Mouse (Mus musculus) kidney, postnatal 4 days (tissue): ENCODE measurements at regions not wholly inside any gene's neighbourhood (a gene's known extent, or its start where the extent isn't known, plus 50 kb on each side); places are given as distances from the start of the nearest gene placed in this dataset.
A peak's percentile ranks its signal among the peaks of the same experiment; 100 is the strongest.
"Not testable (repeated sequence)": the region's sequence is repeated elsewhere in the genome, so short reads cannot be mapped to it uniquely, and the experiment has no call there.

Experiments
- DNase-seq, 2 experiments: peaks; one replicate each; pipeline ENCODE4 v3.0.0; 2021; ENCODE audit warnings: mixed read lengths in 2 of 2

DNA sequence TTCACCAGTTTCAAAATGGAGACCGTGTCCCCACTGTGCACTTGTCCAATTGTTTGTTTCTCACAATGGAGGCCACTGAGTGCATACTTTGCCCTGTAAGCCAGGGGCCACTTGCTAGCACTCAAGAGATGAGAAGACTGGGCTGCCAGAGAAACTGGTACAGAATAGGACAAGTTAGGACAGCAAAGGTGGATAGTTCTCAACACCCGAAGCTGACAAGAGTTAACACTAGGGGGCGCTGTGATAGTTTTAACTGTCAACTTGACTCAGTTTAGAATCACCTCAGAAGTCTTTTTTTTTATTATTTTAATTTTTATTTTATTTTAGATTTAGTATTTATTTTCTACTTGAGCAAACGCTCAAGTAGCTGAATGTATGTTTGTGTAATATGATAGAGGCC, 188.2 kb upstream of the Asap2 start:
- not testable (repeated sequence) for DNase-seq

- DNase-seq, result not testable (repeated sequence)
Observed at GRCm38 (mm10) chr12:20805466-20805865, 184.8 kb upstream of the Asap2 start.

DNA sequence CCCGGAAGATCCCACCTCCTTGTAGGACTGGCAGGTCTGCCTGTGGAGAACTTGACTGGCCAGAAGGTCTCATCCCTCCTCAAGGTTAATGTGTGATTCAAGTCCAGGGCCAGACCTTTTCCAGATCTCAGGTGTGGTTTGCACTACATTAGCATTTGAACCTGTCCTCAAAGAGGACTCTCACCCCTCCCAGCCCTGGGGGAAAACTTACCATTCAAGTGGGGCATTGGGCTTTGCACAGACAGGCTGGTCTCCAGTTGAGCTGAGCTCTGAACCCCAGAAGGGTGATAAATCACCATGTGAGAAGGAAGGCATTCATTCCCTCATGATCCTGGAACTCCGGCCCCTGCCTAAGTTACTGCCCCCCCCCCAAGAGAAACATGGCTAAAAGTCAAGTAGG, 183.6 kb upstream of the Asap2 start:
- no peak for DNase-seq

DNA sequence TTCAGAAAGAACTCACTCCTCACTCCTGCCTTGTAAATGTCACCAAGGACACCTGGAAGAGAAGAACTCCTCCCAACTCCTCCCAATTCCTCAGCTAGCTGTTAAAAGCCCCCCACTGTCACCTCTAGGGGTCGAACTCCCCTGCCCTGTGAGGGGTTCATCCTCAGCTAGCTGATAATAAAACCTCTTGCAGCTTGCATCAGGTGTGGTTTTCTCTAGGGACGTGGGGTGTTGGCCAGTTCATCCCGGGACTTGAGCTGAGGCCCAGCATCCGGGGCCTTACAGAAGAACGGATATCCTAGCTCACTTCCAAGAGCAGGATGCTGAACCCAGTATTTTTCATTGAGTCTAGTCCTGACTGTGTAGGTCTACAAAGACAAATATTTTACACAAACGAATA, 176.4 kb upstream of the Asap2 start:
- DNase-seq, result not testable (repeated sequence)

DNA sequence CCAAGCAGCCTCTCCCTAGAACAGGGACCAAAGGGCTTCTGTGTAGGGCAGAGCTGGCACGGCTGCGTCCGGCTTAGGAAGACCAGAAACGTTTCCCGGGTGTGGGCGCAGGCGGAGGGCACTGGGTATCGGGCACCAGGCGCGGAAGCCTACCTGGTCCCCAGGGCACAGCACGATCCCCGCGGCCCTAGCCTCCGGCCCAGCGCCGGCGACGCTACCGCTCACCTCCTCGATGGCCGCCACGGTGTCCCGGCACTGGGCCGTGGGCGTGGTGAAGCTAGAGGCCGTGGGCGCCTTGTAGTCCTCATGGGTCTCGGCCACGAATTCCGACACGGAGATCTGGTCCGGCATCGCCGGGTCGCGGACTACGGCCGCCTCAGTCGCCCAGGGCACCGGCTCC, 175.1 kb upstream of the Asap2 start:
- not testable (repeated sequence) for DNase-seq

DNA sequence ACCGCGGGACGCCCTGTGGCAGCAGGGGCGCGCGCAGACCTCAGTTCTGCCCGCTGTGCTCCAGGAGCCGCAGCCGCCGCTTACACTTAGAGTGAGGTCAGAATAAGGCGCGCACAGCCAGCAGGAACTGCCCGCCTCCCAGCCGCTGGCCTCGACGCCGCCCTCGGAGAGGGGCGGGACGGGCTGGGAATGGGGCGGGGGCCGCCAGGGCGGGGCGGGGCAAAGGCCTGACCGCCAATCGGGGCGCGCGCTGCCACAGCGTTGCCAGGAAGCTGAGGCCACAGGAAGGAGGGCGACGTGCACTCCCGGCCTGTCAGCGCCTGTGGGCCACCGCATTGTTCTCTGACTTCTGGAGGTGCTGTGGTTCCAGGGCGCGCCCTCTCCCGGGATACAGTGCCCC, 174.7 kb upstream of the Asap2 start:
- DNase-seq, result peak; percentile 60 to 84

DNA sequence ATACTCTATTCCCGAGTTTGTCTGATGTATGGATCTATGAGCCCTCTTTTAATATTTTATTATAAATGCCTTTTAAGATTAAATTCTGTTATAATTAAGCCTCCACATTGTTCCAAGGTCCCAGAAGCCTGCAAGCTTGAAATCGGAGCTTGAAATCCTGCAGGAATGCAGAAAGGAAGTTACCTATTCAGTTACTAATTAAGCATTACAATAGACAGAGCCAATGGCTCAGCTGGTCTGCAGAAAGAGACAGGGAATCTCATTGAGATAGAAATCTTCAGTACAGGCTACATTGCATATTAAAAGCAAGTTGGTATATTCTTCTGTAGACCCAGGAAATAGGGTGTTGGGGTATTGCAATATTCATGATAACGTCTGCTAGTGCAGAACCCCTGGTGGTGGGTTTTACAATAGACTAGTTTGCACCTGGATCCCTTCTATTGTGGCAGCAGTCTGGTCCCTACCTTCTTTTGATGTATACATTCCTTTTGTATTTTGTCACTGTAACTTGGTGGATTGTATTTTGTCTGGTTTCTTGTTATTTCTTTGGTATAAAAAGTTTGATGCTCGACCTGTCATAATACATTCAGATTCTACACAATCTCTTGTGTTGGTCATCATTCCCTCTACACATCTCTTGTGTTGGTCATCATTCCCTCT, 146.5 kb upstream of the Asap2 start:
- DNase-seq, result not testable (repeated sequence)

GRCm38 (mm10) chr12:20844873-20845272, 145.4 kb upstream of the Asap2 start:
- DNase-seq, result peak; percentile 32 to 38

DNA sequence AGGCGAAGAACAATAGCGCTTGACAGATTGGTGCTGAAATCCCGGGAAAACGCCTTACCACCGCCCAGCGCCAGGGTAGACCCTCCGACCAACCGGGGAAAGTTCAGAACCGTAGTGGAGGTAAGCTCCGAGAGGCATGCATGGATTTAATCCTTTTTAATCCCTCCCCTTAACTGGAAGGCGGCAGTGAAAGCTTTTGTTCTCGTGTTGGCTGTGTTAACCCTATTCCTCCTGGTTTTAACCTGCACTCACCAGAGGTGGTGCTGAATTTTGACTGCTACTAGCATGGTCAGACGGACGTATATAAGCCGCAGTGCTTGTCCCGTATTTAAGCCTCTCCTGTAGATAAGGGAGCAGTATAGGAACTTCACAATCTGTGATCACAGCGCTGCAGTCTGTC, 145.0 kb upstream of the Asap2 start:
- DNase-seq, result no peak

- DNase-seq, result not testable (repeated sequence)
Observed at GRCm38 (mm10) chr12:20884104-20884503, 106.2 kb upstream of the Asap2 start.

GRCm38 (mm10) chr12:20920653-20921397, 69.4 kb upstream of the Asap2 start:
- DNase-seq, result peak; percentile 78 to 87

DNA sequence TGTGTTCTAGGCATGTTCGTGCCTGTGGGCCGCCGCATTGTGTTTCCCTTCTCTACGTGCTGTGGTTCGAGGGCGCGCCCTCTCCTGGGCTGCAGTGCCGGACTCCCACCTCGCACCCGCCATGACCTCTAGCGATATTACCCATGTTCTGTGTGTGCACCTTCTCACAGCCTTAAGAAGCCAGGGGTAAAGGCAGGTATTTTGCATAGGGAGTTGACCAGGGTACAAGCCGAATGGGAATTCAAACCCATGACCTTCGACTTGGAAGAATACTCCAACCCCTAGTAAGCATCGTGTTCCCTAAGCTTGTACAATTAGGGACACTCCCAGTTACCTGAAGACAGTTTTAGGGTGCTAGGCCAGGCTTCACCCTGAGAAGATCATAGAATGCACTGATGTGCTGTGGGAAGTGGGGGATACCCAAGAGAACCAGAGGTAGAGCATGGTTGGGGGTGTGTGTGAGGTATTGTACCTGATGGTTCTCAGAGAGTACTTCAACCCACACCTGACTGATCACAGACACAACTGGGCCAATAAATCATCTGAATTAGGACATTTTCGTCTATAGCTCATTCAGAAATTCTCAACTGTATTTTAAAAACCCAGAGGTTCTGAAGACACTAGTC, 68.7 kb upstream of the Asap2 start:
- DNase-seq, result not testable (repeated sequence)

DNA sequence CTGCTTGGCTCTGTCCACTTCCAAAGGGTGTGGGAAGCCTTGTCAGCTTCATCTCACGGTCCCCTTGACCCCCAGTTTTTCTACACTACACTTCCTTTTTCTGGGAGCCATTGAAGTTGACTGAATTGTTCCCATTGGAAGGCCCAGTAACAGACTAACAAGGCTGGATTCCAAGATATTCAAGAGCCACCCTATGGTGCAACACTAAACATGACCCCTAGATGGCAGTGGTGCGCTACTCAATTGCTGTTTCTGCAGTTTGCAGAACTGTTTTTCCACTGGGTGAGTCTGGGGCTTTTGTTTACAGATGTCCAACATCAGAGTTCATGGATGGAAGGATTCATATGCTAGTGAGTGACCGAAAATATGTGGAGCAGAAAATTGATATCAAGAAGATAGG, 61.3 kb upstream of the Asap2 start:
- peak; percentile 69 for DNase-seq
